Mouse (Mus musculus): ENCODE measurements around the gene Cdh20. TPM values are rescaled to one million over a fixed set of nuclear protein-coding genes. Genes with fewer than 3 reads are reported as not detected.

Cdh20 gene
- polyA plus RNA-seq, 1 experiment from 2014 or later, result 1.0 TPM

DNA sequence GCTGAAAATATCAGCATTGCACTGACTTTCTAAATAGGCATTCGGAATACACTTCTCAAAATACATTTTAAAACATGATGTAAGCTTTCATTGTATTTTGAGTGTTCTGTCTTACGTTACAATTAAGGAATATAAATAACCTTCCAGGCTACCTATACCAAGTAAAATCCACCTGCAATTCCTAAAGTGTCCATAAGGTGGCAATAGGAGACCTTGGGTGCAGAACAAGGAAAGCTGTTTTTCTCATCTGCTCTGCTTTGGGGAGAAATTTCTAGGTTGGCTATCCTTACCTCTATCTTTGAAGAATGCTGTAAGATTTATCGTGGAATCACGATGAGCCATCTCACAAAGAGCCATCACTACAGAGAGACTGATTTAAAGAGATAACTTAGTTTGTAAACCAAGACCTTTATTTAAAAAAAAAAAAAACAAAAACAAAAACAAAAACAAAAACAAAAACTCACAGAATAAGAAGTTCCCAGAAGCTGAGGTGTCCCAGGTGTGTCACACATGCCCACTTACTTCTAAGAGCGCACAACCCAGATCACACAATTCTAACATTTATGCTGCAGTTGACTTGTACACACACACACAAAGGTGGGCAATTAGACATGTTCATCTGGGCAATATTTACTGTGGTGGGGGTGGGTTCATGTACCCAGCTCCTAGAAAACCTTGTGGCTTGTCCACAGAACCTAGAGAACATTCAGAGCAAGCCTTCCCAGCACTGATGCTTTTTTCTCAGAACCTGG, 218.1 kb downstream of the Cdh20 start:
- H3K9me3 ChIP-seq, result no peaks in the 10 kb centered on the region
- H3K4me3 ChIP-seq, result no peak overlapping the region
- H3K36me3 ChIP-seq, result no peaks in the 10 kb centered on the region
- no peaks in the 10 kb centered on the region for H3K27me3 ChIP-seq
- H3K4me2 ChIP-seq (replicated peaks), result no peak overlapping the region
- 37% methylated on average over 5 of the region's 5 CpGs for WGBS
- no peaks in the 10 kb centered on the region for H3K4me1 ChIP-seq
- no peak overlapping the region for H3K27ac ChIP-seq (replicated peaks)
- peak; percentile 69 for ATAC-seq (ENCODE audit: low FRiP score, low read depth)
- no peak overlapping the region for H3K9ac ChIP-seq (replicated peaks)

- Histone ChIP-seq H3K9me3 (no peaks in the 10 kb centered on the region), H3K27ac (replicated peaks) (no peak overlapping the region), H3K4me3 (no peak overlapping the region), H3K4me2 (replicated peaks) (no peak overlapping the region), H3K27me3 (no peaks in the 10 kb centered on the region), H3K36me3 (no peaks in the 10 kb centered on the region), H3K9ac (replicated peaks) (no peak overlapping the region), H3K4me1 (no peaks in the 10 kb centered on the region)
- ATAC-seq (ENCODE audit: low FRiP score, low read depth), result no peak
- 90% methylated on average over 16 of the region's 16 CpGs for WGBS
Measured at GRCm38 (mm10) chr1:104987526-104987925, 219.2 kb downstream of the Cdh20 start.

DNA sequence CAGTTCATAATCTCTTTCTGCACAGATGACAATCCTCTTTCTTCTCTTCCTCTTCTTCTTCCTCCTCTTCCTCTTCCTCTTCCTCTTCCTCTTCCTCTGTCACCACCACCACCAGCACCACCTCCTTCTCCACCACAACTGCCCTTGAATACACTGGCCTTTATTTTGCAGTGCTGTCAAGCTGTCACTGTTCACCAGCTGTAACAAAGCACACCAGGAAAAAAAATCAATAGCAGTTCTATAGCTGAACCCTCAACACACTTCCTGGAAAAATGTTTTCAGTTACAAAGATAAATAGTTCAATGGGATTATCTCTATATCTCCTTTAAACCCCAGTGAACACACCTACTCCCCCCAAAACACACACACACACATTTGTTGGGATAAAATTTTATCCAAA, 224.1 kb downstream of the Cdh20 start:
- no peak overlapping the region for H3K27ac ChIP-seq (replicated peaks)
- peaks cover 5% of the 10 kb centered on the region for H3K27me3 ChIP-seq
- no peak overlapping the region for H3K4me3 ChIP-seq
- H3K9ac ChIP-seq (replicated peaks), result no peak overlapping the region
- no peaks in the 10 kb centered on the region for H3K9me3 ChIP-seq
- H3K4me2 ChIP-seq (replicated peaks), result no peak overlapping the region
- H3K36me3 ChIP-seq, result no peaks in the 10 kb centered on the region
- peaks cover 7% of the 10 kb centered on the region for H3K4me1 ChIP-seq
- ATAC-seq (ENCODE audit: low FRiP score, low read depth), result no peak

GRCm38 (mm10) chr1:104993905-104994611, 225.7 kb downstream of the Cdh20 start:
- Histone ChIP-seq H3K4me2 (replicated peaks) (peak overlapping the region; percentile 77), H3K27ac (replicated peaks) (no peak overlapping the region), H3K36me3 (no peaks in the 10 kb centered on the region), H3K27me3 (peaks cover 5% of the 10 kb centered on the region), H3K9me3 (no peaks in the 10 kb centered on the region), H3K4me3 (peak overlapping the region; percentile 48), H3K4me1 (peaks cover 7% of the 10 kb centered on the region), H3K9ac (replicated peaks) (peak overlapping the region; percentile 54)
- 10% methylated on average over 51 of the region's 51 CpGs for WGBS
- ATAC-seq (ENCODE audit: low FRiP score, low read depth), result peak; percentile 93

- no peak for ATAC-seq (ENCODE audit: low FRiP score, low read depth)
- 82% methylated on average over 3 of the region's 3 CpGs for WGBS
- Histone ChIP-seq H3K9me3 (no peaks in the 10 kb centered on the region), H3K36me3 (no peaks in the 10 kb centered on the region), H3K4me1 (peaks cover 7% of the 10 kb centered on the region), H3K4me3 (peak overlapping the region; percentile 48; the same call in 1 of the 2 replicates), H3K9ac (replicated peaks) (no peak overlapping the region; the same call in 1 of the 2 replicates), H3K4me2 (replicated peaks) (peak overlapping the region; percentile 77), H3K27me3 (peaks cover 5% of the 10 kb centered on the region), H3K27ac (replicated peaks) (no peak overlapping the region)
Measured at GRCm38 (mm10) chr1:104994612-104994986, 226.3 kb downstream of the Cdh20 start.

GRCm38 (mm10) chr1:104997814-104998213, 229.5 kb downstream of the Cdh20 start:
- Histone ChIP-seq H3K27me3 (peaks cover 5% of the 10 kb centered on the region), H3K9me3 (no peaks in the 10 kb centered on the region), H3K4me3 (no peak overlapping the region), H3K27ac (replicated peaks) (no peak overlapping the region), H3K4me1 (peaks cover 7% of the 10 kb centered on the region), H3K4me2 (replicated peaks) (no peak overlapping the region), H3K9ac (replicated peaks) (no peak overlapping the region), H3K36me3 (no peaks in the 10 kb centered on the region)
- 57% methylated on average over 2 of the region's 2 CpGs for WGBS
- no peak for ATAC-seq (ENCODE audit: low FRiP score, low read depth)

DNA sequence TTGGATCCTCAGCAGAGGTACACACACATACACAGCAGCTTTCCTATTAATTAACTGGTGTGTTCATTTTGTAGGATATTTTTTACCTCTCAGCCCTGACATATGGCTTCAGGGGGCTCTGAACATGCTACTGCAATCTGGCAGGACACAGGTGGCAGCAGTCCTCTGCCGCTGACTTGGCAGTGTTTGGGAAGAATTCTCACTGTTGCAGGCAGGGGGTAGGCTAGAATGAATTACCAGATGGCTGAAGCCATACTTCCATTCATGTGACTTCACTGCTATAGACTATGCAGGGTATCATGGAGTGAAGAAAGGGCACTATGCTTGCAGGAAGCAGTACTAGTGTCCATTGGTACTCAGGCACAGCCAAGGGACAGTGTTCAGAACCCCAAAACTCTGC, 233.8 kb downstream of the Cdh20 start:
- Histone ChIP-seq H3K4me2 (replicated peaks) (no peak overlapping the region), H3K9ac (replicated peaks) (no peak overlapping the region), H3K36me3 (no peaks in the 10 kb centered on the region), H3K27me3 (no peaks in the 10 kb centered on the region), H3K9me3 (no peaks in the 10 kb centered on the region), H3K4me3 (no peak overlapping the region), H3K4me1 (no peaks in the 10 kb centered on the region), H3K27ac (replicated peaks) (no peak overlapping the region)
- WGBS, result 53% methylated on average over 1 of the region's 1 CpGs
- 0 out of 2 replicates have a peak, but pooled peaks have one; percentile 16 for ATAC-seq (ENCODE audit: low FRiP score, low read depth)

DNA sequence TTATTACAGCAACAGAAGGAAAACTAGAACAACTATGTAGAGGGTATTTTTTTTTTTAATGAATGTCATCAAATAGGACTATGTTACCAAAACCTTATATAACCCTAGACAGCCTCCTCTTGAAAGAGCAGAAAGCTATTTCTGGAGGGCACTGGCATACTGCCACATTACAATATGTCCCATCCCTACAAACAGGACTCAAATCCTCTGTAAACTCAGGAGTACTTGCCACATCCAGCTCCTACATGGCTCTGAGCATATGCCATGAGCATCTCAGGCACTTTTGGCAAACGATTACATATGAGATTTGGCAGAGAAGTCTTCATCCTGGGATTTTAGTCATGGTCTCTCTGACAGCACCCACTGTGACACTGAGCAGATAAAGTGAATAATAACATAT, 235.5 kb downstream of the Cdh20 start:
- no peak overlapping the region for H3K4me3 ChIP-seq
- 91% methylated on average over 1 of the region's 1 CpGs for WGBS
- H3K4me2 ChIP-seq (replicated peaks), result no peak overlapping the region
- no peak overlapping the region for H3K9ac ChIP-seq (replicated peaks)
- H3K27me3 ChIP-seq, result no peaks in the 10 kb centered on the region
- no peaks in the 10 kb centered on the region for H3K4me1 ChIP-seq
- no peak overlapping the region for H3K27ac ChIP-seq (replicated peaks)
- H3K36me3 ChIP-seq, result no peaks in the 10 kb centered on the region
- ATAC-seq (ENCODE audit: low FRiP score, low read depth), result no peak
- H3K9me3 ChIP-seq, result no peaks in the 10 kb centered on the region

GRCm38 (mm10) chr1:105012616-105013015, 244.3 kb downstream of the Cdh20 start:
- no peak for ATAC-seq (ENCODE audit: low FRiP score, low read depth)
- H3K4me3 ChIP-seq, result no peak overlapping the region
- 3% methylated on average over 2 of the region's 2 CpGs for WGBS

GRCm38 (mm10) chr1:105013291-105013690, 245.0 kb downstream of the Cdh20 start:
- Histone ChIP-seq H3K9ac (replicated peaks) (no peak overlapping the region), H3K4me2 (replicated peaks) (no peak overlapping the region), H3K9me3 (no peaks in the 10 kb centered on the region), H3K36me3 (no peaks in the 10 kb centered on the region), H3K27ac (replicated peaks) (no peak overlapping the region), H3K4me1 (peaks cover 7% of the 10 kb centered on the region), H3K27me3 (no peaks in the 10 kb centered on the region), H3K4me3 (no peak overlapping the region)
- WGBS, result 33% methylated on average over 1 of the region's 1 CpGs
- no peak for ATAC-seq (ENCODE audit: low FRiP score, low read depth)

More at GRCm38 (mm10) chr1:105012616-105013015, 244.3 kb downstream of the Cdh20 start:
- H3K4me2 ChIP-seq (replicated peaks), result no peak overlapping the region
- no peaks in the 10 kb centered on the region for H3K9me3 ChIP-seq
- H3K36me3 ChIP-seq, result no peaks in the 10 kb centered on the region
- H3K4me1 ChIP-seq, result peaks cover 7% of the 10 kb centered on the region
- H3K9ac ChIP-seq (replicated peaks), result no peak overlapping the region
- no peak overlapping the region for H3K27ac ChIP-seq (replicated peaks)
- H3K27me3 ChIP-seq, result no peaks in the 10 kb centered on the region

- ATAC-seq (ENCODE audit: low FRiP score, low read depth), result no peak
- no peaks in the 10 kb centered on the region for H3K4me1 ChIP-seq
- no peak overlapping the region for H3K9ac ChIP-seq (replicated peaks)
- 97% methylated on average over 3 of the region's 3 CpGs for WGBS
- H3K27me3 ChIP-seq, result no peaks in the 10 kb centered on the region
- no peak overlapping the region for H3K4me3 ChIP-seq
- no peak overlapping the region for H3K4me2 ChIP-seq (replicated peaks)
- no peak overlapping the region for H3K27ac ChIP-seq (replicated peaks)
- H3K9me3 ChIP-seq, result no peaks in the 10 kb centered on the region
- H3K36me3 ChIP-seq, result no peaks in the 10 kb centered on the region
Measured at GRCm38 (mm10) chr1:105041668-105042067, 273.3 kb downstream of the Cdh20 start.
